Mouse (Mus musculus) heart, embryonic 16.5 days (tissue): ENCODE measurements around the gene Zfp160. TPM values are rescaled to one million over a fixed set of nuclear protein-coding genes. Genes with fewer than 3 reads are reported as not detected.

Experiments
- polyA plus RNA-seq: library from polyadenylated mRNA; unstranded; fragments of >200 nt; fragmentation: Nextera tagmentation; extraction: Ambion mirVana; gene quantifications from 2 replicates; pipeline ENCODE4 v1.2.1, GENCODE M21; 2015

Gene Zfp160
- polyA plus RNA-seq, 1 experiment from 2014 or later, result 9.3 TPM

Other genes starting within 250 kb of the Zfp160 start
- not detected in 2 replicates for gene Vmn1r228, start 222.7 kb upstream of the Zfp160 start, polyA plus RNA-seq
- not detected in 2 replicates for gene Vmn1r229, start 197.3 kb upstream of the Zfp160 start, polyA plus RNA-seq
- gene Vmn1r230, start 168.5 kb upstream of the Zfp160 start, polyA plus RNA-seq, result not detected in 2 replicates
- not detected in 2 replicates for gene Vmn1r231, start 103.8 kb upstream of the Zfp160 start, polyA plus RNA-seq
- not detected in 2 replicates for gene Vmn1r232, start 89.2 kb upstream of the Zfp160 start, polyA plus RNA-seq
- gene Ppp2r1a, start 63.6 kb upstream of the Zfp160 start, polyA plus RNA-seq, result 349 and 354 TPM in 2 replicates
- gene Vmn1r233, start 12.4 kb upstream of the Zfp160 start, polyA plus RNA-seq, result not detected in 2 replicates
- gene Vmn1r234, start 217.2 kb downstream of the Zfp160 start, polyA plus RNA-seq, result not detected in 2 replicates
- gene Vmn1r235, start 247.5 kb downstream of the Zfp160 start, polyA plus RNA-seq, result not detected in 2 replicates